Mouse (Mus musculus): Measurements from ENCODE around the gene Soga1. TPM values are rescaled to one million over a fixed set of nuclear protein-coding genes. Genes with fewer than 3 reads are reported as not detected.

The Soga1 gene
- total RNA-seq, 1 experiment, result 11.8 TPM

- H3K27ac ChIP-seq (ENCODE audit: insufficient read depth, low read depth, low read length, poor library complexity, severe bottlenecking), result no peak overlapping the region
- H3K9ac ChIP-seq (ENCODE audit: insufficient read depth, low read depth, low read length, poor library complexity, severe bottlenecking), result peak overlapping the region; percentile 60
- peaks cover 13% of the 10 kb centered on the region; the same call in 1 of the 2 replicates for H3K36me3 ChIP-seq (ENCODE audit: control insufficient read depth, insufficient read depth, low read length, poor library complexity, severe bottlenecking)
- H3K4me3 ChIP-seq (ENCODE audit: insufficient read depth in 1 of 2, low read depth in 1 of 2, low read length in 2 of 2, poor library complexity in 1 of 2, severe bottlenecking in 1 of 2), result peak overlapping the region; percentile 41 to 46
- DNase-seq (ENCODE audit: low read depth, low spot score), result peak; percentile 91
- H3K4me1 ChIP-seq (ENCODE audit: control insufficient read depth in 2 of 2, insufficient read depth in 2 of 2, low read length in 2 of 2, poor library complexity in 1 of 2), result no peaks in the 10 kb centered on the region
- in situ Hi-C loops (cut with MboI; ENCODE audit: low sequenced_read_pairs in 2 of 2, unreplicated experiment in 2 of 2), result no loop called here
- no peaks in the 10 kb centered on the region for H3K9me3 ChIP-seq (ENCODE audit: control insufficient read depth, insufficient read depth, low read depth, low read length)
- no peak for TF ChIP-seq HCFC1 (IDR thresholded peaks at IDR 0.05; ENCODE audit: borderline replicate concordance, insufficient read depth, low read length)
- peak; percentile 59; the same call in 1 of the 2 replicates for TF ChIP-seq ZC3H11A (IDR thresholded peaks at IDR 0.05; ENCODE audit: borderline replicate concordance, low read depth, low read length)
- TF ChIP-seq CHD2 (IDR thresholded peaks at IDR 0.05; ENCODE audit: low read depth, low read length), result no peak
- no peak for TF ChIP-seq MAFK (IDR thresholded peaks at IDR 0.05; ENCODE audit: insufficient read depth, low read depth, low read length)
- no peak for TF ChIP-seq ZNF384 (IDR thresholded peaks at IDR 0.05; ENCODE audit: low read depth, low read length)
These were observed 48.2 kb downstream of the Soga1 start for GRCm38 (mm10) chr2:157030804-157031203.

- in situ Hi-C loops (cut with MboI; ENCODE audit: low sequenced_read_pairs in 2 of 2, unreplicated experiment in 2 of 2), result no loop called here
- H3K4me1 ChIP-seq (ENCODE audit: control insufficient read depth in 2 of 2, insufficient read depth in 2 of 2, low read length in 2 of 2, poor library complexity in 1 of 2), result no peaks in the 10 kb centered on the region
- peaks cover 18% of the 10 kb centered on the region; the same call in 1 of the 2 replicates for H3K36me3 ChIP-seq (ENCODE audit: control insufficient read depth, insufficient read depth, low read length, poor library complexity, severe bottlenecking)
- H3K4me3 ChIP-seq (ENCODE audit: insufficient read depth in 1 of 2, low read depth in 1 of 2, low read length in 2 of 2, poor library complexity in 1 of 2, severe bottlenecking in 1 of 2), result no peak overlapping the region
- DNase-seq (ENCODE audit: low read depth, low spot score), result no peak
- H3K9me3 ChIP-seq (ENCODE audit: control insufficient read depth, insufficient read depth, low read depth, low read length), result no peaks in the 10 kb centered on the region
- no peak overlapping the region for H3K9ac ChIP-seq (ENCODE audit: insufficient read depth, low read depth, low read length, poor library complexity, severe bottlenecking)
- H3K27ac ChIP-seq (ENCODE audit: insufficient read depth, low read depth, low read length, poor library complexity, severe bottlenecking), result no peak overlapping the region
- no peak for TF ChIP-seq ZC3H11A (IDR thresholded peaks at IDR 0.05; ENCODE audit: borderline replicate concordance, low read depth, low read length)
These were observed 50.8 kb downstream of the Soga1 start for GRCm38 (mm10) chr2:157028261-157028660.

- Histone ChIP-seq H3K9me3 (ENCODE audit: control insufficient read depth, insufficient read depth, low read depth, low read length) (no peaks in the 10 kb centered on the region), H3K4me1 (ENCODE audit: control insufficient read depth in 2 of 2, insufficient read depth in 2 of 2, low read length in 2 of 2, poor library complexity in 1 of 2) (no peaks in the 10 kb centered on the region), H3K27ac (ENCODE audit: insufficient read depth, low read depth, low read length, poor library complexity, severe bottlenecking) (no peak overlapping the region), H3K9ac (ENCODE audit: insufficient read depth, low read depth, low read length, poor library complexity, severe bottlenecking) (no peak overlapping the region), H3K36me3 (ENCODE audit: control insufficient read depth, insufficient read depth, low read length, poor library complexity, severe bottlenecking) (peaks cover 22% of the 10 kb centered on the region; the same call in 1 of the 2 replicates), H3K4me3 (ENCODE audit: insufficient read depth in 1 of 2, low read depth in 1 of 2, low read length in 2 of 2, poor library complexity in 1 of 2, severe bottlenecking in 1 of 2) (no peak overlapping the region)
- no peak for DNase-seq (ENCODE audit: low read depth, low spot score)
- no peak for TF ChIP-seq HCFC1 (IDR thresholded peaks at IDR 0.05; ENCODE audit: borderline replicate concordance, insufficient read depth, low read length)
- no peak for TF ChIP-seq CHD2 (IDR thresholded peaks at IDR 0.05; ENCODE audit: low read depth, low read length)
- TF ChIP-seq MAFK (IDR thresholded peaks at IDR 0.05; ENCODE audit: insufficient read depth, low read depth, low read length), result no peak
- TF ChIP-seq ZC3H11A (IDR thresholded peaks at IDR 0.05; ENCODE audit: borderline replicate concordance, low read depth, low read length), result no peak
- no peak for TF ChIP-seq ZNF384 (IDR thresholded peaks at IDR 0.05; ENCODE audit: low read depth, low read length)
- in situ Hi-C loops (cut with MboI; ENCODE audit: low sequenced_read_pairs in 2 of 2, unreplicated experiment in 2 of 2), result no loop called here
These were observed 51.7 kb downstream of the Soga1 start for GRCm38 (mm10) chr2:157027106-157028008.

GRCm38 (mm10) chr2:157021156-157021555 lies 57.9 kb downstream of the Soga1 start:
- peaks cover 21% of the 10 kb centered on the region; the same call in 1 of the 2 replicates for H3K36me3 ChIP-seq (ENCODE audit: control insufficient read depth, insufficient read depth, low read length, poor library complexity, severe bottlenecking)
- H3K4me3 ChIP-seq (ENCODE audit: insufficient read depth in 1 of 2, low read depth in 1 of 2, low read length in 2 of 2, poor library complexity in 1 of 2, severe bottlenecking in 1 of 2), result peak overlapping the region; percentile 54 to 68
- H3K9me3 ChIP-seq (ENCODE audit: control insufficient read depth, insufficient read depth, low read depth, low read length), result no peaks in the 10 kb centered on the region
- DNase-seq (ENCODE audit: low read depth, low spot score), result no peak
- in situ Hi-C loops (cut with MboI; ENCODE audit: low sequenced_read_pairs in 2 of 2, unreplicated experiment in 2 of 2), result no loop called here
- H3K4me1 ChIP-seq (ENCODE audit: control insufficient read depth in 2 of 2, insufficient read depth in 2 of 2, low read length in 2 of 2, poor library complexity in 1 of 2), result peaks cover 3 to 8% of the 10 kb centered on the region in 2 experiments; a peak in 1 of 4 replicates
- H3K27ac ChIP-seq (ENCODE audit: insufficient read depth, low read depth, low read length, poor library complexity, severe bottlenecking), result no peak overlapping the region
- TF ChIP-seq HCFC1 (IDR thresholded peaks at IDR 0.05; ENCODE audit: borderline replicate concordance, insufficient read depth, low read length) (no peak), ZC3H11A (IDR thresholded peaks at IDR 0.05; ENCODE audit: borderline replicate concordance, low read depth, low read length) (no peak), MAFK (IDR thresholded peaks at IDR 0.05; ENCODE audit: insufficient read depth, low read depth, low read length) (no peak), ZNF384 (IDR thresholded peaks at IDR 0.05; ENCODE audit: low read depth, low read length) (no peak), CHD2 (IDR thresholded peaks at IDR 0.05; ENCODE audit: low read depth, low read length) (no peak)
- H3K9ac ChIP-seq (ENCODE audit: insufficient read depth, low read depth, low read length, poor library complexity, severe bottlenecking), result no peak overlapping the region

All from ES-E14 (cell line).